Mouse (Mus musculus) layer of hippocampus, postnatal 36 days (tissue): ENCODE results near the gene Gm13697. TPM values are rescaled to one million over a fixed set of nuclear protein-coding genes. Genes with fewer than 3 reads are reported as not detected.
A peak's percentile ranks its signal among the peaks of the same experiment; 100 is the strongest.
"Not testable (repeated sequence)": the region's sequence is repeated elsewhere in the genome, so short reads cannot be mapped to it uniquely, and the experiment has no call there.

Experiments
- DNase-seq, 2 experiments: peaks; one replicate each; pipeline ENCODE4 v3.0.0; 2022
- total RNA-seq, 2 experiments: library from RNA; stranded (reverse); gene quantifications; 2 replicates each; pipeline ENCODE4 v1.2.3; 2021

The Gm13697 gene
- 1 to 10 TPM; 1.7 TPM for total RNA-seq

DNA sequence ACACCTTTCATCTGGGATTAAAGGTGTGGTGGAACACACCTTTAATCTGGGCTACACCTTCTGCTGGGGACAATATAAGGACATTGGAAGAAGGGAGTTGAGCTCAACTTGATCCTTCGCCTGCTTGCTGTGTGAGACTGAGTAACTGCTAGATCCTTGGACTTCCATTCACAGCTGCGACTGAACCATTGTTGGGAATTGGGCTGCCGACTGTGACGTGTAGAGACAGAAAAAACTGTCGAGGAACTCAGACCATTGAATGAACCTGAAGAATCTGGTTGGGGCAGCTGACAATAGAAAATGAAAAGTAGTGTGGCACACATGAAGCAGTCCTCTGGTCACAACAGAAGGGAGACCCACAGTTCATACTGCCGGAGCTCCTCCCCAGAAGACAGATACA is at the start of gene Gm13697:
Gm13697 (plus strand) TSS at position 301 of the 400 bp plus-strand sequence.
- DNase-seq: not testable (repeated sequence)

DNA sequence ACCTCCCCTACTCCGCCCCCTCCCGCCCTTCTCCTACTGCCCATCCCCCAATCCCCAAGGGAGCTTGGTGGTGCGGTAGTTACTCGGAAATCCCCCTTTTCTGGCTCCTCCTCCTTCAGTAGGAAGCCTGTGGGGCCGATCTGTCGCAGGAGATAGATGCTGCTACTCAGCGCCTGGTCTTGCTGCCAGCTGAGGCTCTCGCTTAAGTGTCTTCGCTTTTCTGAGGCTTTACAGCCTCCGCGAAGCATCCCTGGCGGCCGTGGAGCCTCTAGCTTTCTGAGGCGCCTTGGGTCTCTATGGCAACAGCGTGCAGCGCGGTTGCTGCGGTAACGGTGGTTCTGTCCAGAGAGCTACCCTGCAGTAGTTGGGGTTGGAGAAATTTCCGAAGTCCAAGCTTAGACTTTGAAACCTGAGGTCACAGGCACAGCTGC is 43.6 kb upstream of the Gm13697 start, which contains the start of gene Zswim2:
Zswim2 (minus strand) TSS at position 298 of the 431 bp plus-strand sequence.
- peak; percentile 82 to 89 for DNase-seq

DNA sequence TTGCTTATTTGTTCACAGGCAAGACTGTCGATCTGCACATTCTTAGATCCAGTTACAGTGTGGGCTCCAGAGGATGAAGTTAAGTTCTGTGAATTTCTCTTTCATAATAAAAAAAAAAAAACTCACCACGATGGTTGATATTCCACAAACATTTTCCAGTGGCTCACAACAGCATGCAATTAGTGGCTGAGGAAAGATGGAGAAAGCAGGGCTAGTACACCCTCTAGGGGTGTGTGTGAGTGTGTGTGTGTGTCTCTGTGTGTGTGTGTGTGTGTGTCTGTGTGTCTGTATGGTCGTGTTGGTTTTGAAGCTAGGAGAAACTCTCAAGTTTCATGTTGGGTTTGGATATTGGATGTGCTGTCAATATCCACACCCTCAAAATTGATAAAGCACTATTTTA is 43.2 kb upstream of the Gm13697 start:
- DNase-seq: no peak

- DNase-seq: no peak
These were observed 42.8 kb upstream of the Gm13697 start for GRCm38 (mm10) chr2:83941792-83942191.

DNA sequence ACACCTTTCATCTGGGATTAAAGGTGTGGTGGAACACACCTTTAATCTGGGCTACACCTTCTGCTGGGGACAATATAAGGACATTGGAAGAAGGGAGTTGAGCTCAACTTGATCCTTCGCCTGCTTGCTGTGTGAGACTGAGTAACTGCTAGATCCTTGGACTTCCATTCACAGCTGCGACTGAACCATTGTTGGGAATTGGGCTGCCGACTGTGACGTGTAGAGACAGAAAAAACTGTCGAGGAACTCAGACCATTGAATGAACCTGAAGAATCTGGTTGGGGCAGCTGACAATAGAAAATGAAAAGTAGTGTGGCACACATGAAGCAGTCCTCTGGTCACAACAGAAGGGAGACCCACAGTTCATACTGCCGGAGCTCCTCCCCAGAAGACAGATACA is 29.1 kb upstream of the Gm13697 start, which contains the start of gene Gm13698:
Gm13698 (plus strand) TSS at position 301 of the 400 bp plus-strand sequence.
- not testable (repeated sequence) for DNase-seq

DNA sequence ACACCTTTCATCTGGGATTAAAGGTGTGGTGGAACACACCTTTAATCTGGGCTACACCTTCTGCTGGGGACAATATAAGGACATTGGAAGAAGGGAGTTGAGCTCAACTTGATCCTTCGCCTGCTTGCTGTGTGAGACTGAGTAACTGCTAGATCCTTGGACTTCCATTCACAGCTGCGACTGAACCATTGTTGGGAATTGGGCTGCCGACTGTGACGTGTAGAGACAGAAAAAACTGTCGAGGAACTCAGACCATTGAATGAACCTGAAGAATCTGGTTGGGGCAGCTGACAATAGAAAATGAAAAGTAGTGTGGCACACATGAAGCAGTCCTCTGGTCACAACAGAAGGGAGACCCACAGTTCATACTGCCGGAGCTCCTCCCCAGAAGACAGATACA is 23.3 kb upstream of the Gm13697 start, which contains the start of gene Gm13693:
Gm13693 (plus strand) TSS at position 301 of the 400 bp plus-strand sequence.
- not testable (repeated sequence) for DNase-seq

DNA sequence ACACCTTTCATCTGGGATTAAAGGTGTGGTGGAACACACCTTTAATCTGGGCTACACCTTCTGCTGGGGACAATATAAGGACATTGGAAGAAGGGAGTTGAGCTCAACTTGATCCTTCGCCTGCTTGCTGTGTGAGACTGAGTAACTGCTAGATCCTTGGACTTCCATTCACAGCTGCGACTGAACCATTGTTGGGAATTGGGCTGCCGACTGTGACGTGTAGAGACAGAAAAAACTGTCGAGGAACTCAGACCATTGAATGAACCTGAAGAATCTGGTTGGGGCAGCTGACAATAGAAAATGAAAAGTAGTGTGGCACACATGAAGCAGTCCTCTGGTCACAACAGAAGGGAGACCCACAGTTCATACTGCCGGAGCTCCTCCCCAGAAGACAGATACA is 17.5 kb upstream of the Gm13697 start, which contains the start of gene Gm13695:
Gm13695 (plus strand) TSS at position 301 of the 400 bp plus-strand sequence.
- not testable (repeated sequence) for DNase-seq

GRCm38 (mm10) chr2:83972823-83973222 is 11.7 kb upstream of the Gm13697 start, which contains the start of gene Gm13696:
Gm13696 (plus strand) TSS chr2:83973123.
- DNase-seq: not testable (repeated sequence)

- DNase-seq: not testable (repeated sequence)
These were observed 5.9 kb upstream of the Gm13697 start, which contains the start of gene Gm13694 for GRCm38 (mm10) chr2:83978633-83979032. Gm13694 (plus strand) TSS chr2:83978933.

- not testable (repeated sequence) for DNase-seq
These were observed 5.7 kb downstream of the Gm13697 start, which contains the start of gene Gm13691 for GRCm38 (mm10) chr2:83990253-83990652. Gm13691 (plus strand) TSS chr2:83990553.

DNA sequence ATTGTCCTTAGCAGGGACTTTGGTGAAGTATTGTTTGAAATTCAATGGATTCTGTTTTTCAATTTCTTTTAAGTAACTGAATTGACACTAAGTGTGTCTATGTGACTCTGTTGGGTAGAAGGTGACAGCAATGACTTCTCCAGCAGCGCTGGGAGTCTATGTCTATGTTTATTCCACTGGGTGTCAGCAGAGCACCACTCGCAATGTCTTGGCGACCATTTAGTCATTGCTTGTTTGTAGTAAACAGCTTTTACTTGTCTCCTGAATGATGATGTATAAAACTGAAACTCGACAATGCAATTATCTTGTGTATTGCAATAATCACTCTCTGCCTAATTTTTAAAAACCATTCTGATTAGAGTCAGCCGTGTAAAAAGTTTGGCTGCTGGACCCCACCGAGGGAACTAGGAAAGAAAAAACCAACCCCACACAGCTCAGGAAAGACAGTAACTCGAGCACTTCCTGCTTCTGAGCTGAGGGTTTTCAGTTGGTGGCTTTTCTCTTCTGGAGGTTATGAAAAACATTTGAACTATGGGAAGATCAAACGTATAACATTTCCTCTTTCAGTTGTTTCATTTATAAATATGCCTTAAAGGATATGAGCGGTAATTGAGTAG is 9.2 kb downstream of the Gm13697 start:
- DNase-seq: not testable (repeated sequence)

- DNase-seq: not testable (repeated sequence)
These were observed 10.0 kb downstream of the Gm13697 start for GRCm38 (mm10) chr2:83994526-83994925.

DNA sequence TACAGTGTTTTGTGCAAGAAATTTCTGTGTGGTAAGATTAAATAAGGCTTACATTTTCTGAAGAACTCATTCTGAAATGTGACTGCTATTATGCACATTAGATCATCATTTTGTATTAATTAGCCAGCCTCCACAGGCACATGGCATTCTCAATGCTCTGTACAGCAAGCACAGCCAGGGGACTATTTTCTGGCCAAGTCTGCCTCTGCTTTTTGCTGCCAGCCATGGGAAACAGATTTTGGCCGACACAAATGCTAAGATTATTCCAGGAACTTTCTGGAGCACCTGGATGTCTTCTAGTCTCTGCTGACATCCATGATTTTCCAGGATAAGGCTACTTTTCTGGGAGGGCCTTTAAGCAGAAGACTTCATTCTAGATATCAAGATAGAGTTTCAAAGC is 24.4 kb downstream of the Gm13697 start:
- peak; percentile 60 to 65 for DNase-seq

DNA sequence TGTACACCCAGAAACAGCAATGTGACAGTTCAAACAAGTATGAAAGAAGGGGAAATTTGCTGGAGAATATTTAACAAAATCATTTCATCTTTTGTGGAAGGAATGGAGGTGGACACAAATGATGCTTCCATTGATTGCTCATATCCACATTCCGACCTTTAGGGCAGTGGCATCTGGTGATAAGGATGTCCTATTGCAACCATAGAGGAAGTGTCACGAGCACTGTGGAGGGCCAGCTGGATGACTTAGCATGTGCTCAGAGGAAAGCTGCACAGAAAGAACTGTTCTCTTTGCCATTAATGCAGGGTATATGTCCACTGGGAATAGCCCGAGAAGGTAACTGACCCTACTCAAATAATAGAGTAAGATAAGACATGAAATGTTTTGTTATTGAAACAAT is 25.3 kb downstream of the Gm13697 start:
- no peak for DNase-seq

DNA sequence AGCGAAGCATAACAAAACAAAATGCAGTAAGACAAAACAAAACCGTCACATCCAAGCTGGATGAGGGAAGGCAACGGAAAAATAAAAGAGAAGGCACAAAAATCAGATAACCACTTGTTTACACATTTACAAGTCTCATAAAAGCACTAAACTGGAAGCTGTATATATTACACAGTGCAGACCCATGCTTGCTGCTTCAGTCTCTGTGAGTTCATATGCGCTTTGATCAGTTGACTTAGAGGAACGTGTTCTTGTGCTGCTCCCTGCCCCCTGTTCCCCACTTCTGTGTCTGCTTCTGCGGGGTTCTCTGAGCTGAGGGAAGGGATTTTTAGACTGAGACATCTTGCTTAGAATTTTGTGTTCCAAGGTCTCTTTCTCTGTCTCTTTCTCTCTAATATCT is 30.0 kb downstream of the Gm13697 start:
- no peak for DNase-seq

- DNase-seq: not testable (repeated sequence)
These were observed 31.7 kb downstream of the Gm13697 start for GRCm38 (mm10) chr2:84016291-84016690.

- DNase-seq: no peak
These were observed 33.8 kb downstream of the Gm13697 start for GRCm38 (mm10) chr2:84018330-84018729.

DNA sequence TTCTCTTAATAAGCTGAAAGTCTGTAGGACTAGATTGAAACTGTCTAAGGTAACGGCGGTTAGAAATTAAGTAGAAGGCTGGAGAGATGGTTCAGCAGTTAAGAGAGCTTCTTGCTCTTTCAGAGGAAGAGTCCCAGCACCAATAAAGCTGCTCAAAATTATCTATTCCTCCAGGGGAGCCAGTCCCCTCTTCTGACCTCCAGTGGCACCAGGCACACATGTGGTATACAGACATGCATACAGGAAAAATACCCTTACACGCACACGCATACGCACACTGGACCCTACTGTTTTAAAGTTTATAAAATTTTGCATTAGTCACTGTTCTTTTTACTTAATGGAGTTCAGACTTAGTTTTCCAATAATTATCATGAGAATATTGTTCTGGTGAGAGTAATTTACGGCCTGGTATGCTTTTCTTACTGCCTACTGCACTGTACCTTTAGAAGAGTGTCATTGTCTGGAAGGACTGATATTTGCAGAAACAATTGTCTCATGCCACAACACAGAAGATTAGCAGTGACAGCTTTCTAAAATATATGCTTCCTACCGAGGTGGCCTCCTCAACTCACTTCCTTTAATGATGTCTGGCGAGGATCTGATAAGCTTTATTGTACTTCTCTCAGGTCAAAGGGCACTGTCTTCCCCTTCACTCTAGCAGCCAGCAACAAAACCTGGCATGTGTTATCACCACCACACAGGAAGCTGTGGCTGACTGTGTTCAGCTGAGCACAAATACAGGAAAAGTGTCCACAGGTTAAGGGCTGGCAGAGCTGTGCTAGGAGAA is 35.2 kb downstream of the Gm13697 start:
- no peak for DNase-seq

GRCm38 (mm10) chr2:84021930-84022329 is 37.4 kb downstream of the Gm13697 start:
- no peak for DNase-seq

DNA sequence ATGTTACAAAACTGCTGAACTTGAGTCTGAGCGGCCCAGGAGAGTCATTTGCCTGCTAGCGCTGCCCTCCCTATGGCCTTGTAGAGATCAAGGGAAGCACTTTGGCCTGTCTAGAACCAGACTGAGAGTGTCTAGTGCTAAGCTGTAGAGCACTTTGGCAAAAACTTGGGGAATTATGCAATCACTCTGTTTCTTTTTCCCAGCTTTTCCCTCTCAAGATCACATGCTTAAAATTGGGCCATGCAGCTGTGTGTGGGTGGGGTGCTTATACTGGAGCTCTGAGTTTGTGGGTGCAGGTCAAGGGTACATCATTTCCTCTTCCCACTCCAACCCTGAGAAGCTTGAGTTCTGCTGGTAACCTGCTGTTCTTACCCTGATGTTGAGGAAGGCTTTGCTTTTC is 38.4 kb downstream of the Gm13697 start:
- DNase-seq: no peak

- DNase-seq: no peak
These were observed 38.8 kb downstream of the Gm13697 start for GRCm38 (mm10) chr2:84023319-84023718.

DNA sequence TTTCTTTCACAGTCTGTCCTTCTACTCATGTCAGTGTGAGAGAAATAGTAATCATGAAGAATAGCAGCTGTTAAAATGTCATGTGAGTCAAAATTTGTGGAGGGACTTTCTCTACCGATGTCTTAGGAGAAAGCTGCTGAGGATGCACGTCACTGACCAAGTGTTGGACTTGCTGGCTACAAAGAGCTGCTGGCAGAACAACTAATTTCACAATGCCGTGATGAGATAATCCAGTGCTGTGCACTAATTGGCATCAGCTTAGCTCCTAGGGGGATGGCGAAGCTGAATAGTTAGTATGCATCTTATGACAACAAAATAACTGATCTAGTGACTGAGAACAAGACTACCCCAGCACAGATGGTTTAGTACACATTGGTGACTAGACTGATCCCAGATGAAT is 40.7 kb downstream of the Gm13697 start:
- peak; percentile 9 to 11 for DNase-seq

GRCm38 (mm10) chr2:84032505-84032904 is 48.0 kb downstream of the Gm13697 start:
- DNase-seq: no peak
